Mouse (Mus musculus) embryonic facial prominence, embryonic 14.5 days (tissue): ENCODE results near the gene Chst12. TPM values are rescaled to one million over a fixed set of nuclear protein-coding genes. Genes with fewer than 3 reads are reported as not detected.

ENCODE experiments used
- ATAC-seq: fragments of 200-750 bp; cut with Nextera tagmentation; 2 replicates; pipeline ENCODE4 v1.8.0; 2017; ENCODE audit warnings: low read depth, moderate number of reproducible peaks, moderate TSS enrichment
- DNase-seq: peaks from one replicate; pipeline ENCODE4 v3.0.0-alpha.2; 2015; ENCODE audit warnings: low spot score
- H3K27ac ChIP-seq: fragments of 300-500 bp; sonication (generic); replicated peaks from 2 replicates; pipeline ENCODE4 v1.5.1; 2014; ENCODE audit warnings: low read depth, mild to moderate bottlenecking, low read length, moderate library complexity
- H3K27me3 ChIP-seq: fragments of 300-500 bp; sonication (generic); replicated peaks from 2 replicates; pipeline ENCODE4 v1.6.1; 2014; ENCODE audit warnings: low read length; ENCODE audit not compliant: control insufficient read depth, insufficient read depth
- H3K36me3 ChIP-seq: fragments of 300-500 bp; sonication (generic); 2 replicates; pipeline ENCODE4 v1.6.1; 2014; ENCODE audit warnings: low read length, mixed read lengths; ENCODE audit not compliant: control insufficient read depth, insufficient read depth
- H3K4me1 ChIP-seq: fragments of 300-500 bp; sonication (generic); 2 replicates; pipeline ENCODE4 v1.6.1; 2014; ENCODE audit warnings: antibody characterized with exemption, low read length; ENCODE audit not compliant: control insufficient read depth, insufficient read depth
- H3K4me2 ChIP-seq: fragments of 300-500 bp; sonication (generic); 2 replicates; pipeline ENCODE4 v1.6.1; 2014; ENCODE audit warnings: low read depth, mild to moderate bottlenecking, low read length, moderate library complexity, mixed read lengths
- H3K4me3 ChIP-seq: fragments of 300-500 bp; sonication (generic); 2 replicates; pipeline ENCODE4 v1.5.1; 2014; ENCODE audit warnings: low read depth, mild to moderate bottlenecking, low read length
- H3K9ac ChIP-seq: fragments of 300-500 bp; sonication (generic); 2 replicates; pipeline ENCODE4 v1.6.1; 2014; ENCODE audit warnings: low read depth, mild to moderate bottlenecking, low read length, moderate library complexity, mixed read lengths
- H3K9me3 ChIP-seq: fragments of 300-500 bp; sonication (generic); 2 replicates; pipeline ENCODE4 v1.6.1; 2016; ENCODE audit warnings: low read length; ENCODE audit not compliant: control insufficient read depth
- WGBS: fragments of 180-500 bp; shearing (Covaris S2); extraction: QIAGEN DNeasy Blood & Tissue Kit; methylation state at CpG from one replicate; pipeline ENCODE4 v1.1.7; 2014; 5-methylcytosine and 5-hydroxymethylcytosine counted together
- polyA plus RNA-seq: library from polyadenylated mRNA; unstranded; fragments of >200 nt; fragmentation: Nextera tagmentation; extraction: Ambion mirVana; gene quantifications from 2 replicates; pipeline ENCODE4 v1.2.1, GENCODE M21; 2014

Chst12 gene
- polyA plus RNA-seq, 1 experiment from 2014 or later: 25.1 TPM

DNA sequence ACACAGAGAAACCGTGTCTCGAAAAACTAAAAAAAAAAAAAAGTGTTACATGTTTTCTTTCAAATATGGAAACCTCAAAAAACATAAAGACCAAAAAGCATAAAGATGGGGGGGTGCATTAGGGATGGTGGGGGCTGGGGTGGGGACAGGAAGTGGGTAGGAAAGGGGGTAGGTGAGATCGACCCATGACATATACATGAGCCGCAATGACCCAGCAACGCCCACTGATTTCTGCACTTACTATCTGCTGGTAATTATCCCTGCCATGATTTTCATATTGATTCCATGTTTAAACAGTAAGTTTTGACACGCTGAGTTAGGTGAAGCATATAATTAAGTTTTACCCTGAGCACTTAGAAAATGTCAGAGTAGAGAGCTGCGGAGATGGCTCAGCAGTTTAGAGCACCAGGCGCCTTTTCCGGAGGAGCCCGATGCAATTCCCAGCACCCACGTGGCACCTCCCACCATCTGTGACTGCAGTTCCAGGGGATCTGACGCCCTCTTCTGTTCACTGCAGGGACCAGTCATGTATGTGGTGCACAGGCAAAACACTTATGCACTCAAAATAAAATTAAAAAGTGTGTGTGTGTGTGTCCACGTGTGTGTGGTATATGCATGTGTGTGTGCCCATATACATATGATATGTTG is 65.0 kb downstream of the Chst12 start:
- H3K9me3 ChIP-seq: no peaks in the 10 kb centered on the region
- WGBS: 79% methylated on average over 13 of the region's 13 CpGs
- DNase-seq: no peak

GRCm38 (mm10) chr5:140571201-140571600 is 65.9 kb downstream of the Chst12 start:
- no peaks in the 10 kb centered on the region for H3K9me3 ChIP-seq
- no peak overlapping the region for H3K9ac ChIP-seq
- H3K27ac ChIP-seq: no peak overlapping the region
- ATAC-seq (no peak), DNase-seq (no peak)
- H3K4me3 ChIP-seq: no peak overlapping the region
- no peaks in the 10 kb centered on the region for H3K36me3 ChIP-seq
- H3K4me1 ChIP-seq: peaks cover 16% of the 10 kb centered on the region; the same call in 1 of the 2 replicates
- 58% methylated on average over 4 of the region's 4 CpGs for WGBS
- H3K4me2 ChIP-seq: no peak overlapping the region
- H3K27me3 ChIP-seq: no peaks in the 10 kb centered on the region

More for the DNA sequence above, 65.0 kb downstream of the Chst12 start:
- ATAC-seq: no peak
- Histone ChIP-seq H3K4me1 (peaks cover 16% of the 10 kb centered on the region; the same call in 1 of the 2 replicates), H3K27ac (no peak overlapping the region), H3K9ac (no peak overlapping the region), H3K36me3 (no peaks in the 10 kb centered on the region), H3K4me2 (no peak overlapping the region), H3K4me3 (no peak overlapping the region), H3K27me3 (no peaks in the 10 kb centered on the region)

GRCm38 (mm10) chr5:140571673-140572072 is 66.3 kb downstream of the Chst12 start:
- DNase-seq (peak; percentile 56), ATAC-seq (no peak)
- Histone ChIP-seq H3K9ac (no peak overlapping the region), H3K4me3 (no peak overlapping the region), H3K27ac (no peak overlapping the region), H3K4me1 (peaks cover 16% of the 10 kb centered on the region; the same call in 1 of the 2 replicates), H3K9me3 (no peaks in the 10 kb centered on the region), H3K4me2 (no peak overlapping the region), H3K27me3 (no peaks in the 10 kb centered on the region), H3K36me3 (no peaks in the 10 kb centered on the region)
- WGBS: 51% methylated on average over 10 of the region's 10 CpGs

DNA sequence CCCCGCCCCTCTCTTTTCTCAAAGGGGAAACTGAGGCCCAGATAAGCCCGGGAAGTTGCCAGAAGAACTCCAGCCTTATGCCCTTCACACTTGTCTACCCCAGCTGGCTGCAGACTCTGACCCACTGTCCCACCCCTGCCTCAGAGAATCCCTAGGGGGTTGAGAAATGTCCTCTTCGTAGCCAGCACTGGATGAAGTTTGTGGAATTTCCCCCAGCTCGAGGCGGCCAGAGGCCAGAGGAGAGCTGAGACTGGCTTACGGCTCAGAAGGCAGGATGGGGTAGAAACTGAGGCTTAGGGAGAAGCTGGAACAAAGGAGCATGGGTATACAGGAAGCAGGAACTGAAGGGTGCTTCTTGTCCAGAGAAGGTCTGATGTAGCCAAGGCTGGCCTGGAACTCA is 67.3 kb downstream of the Chst12 start:
- Histone ChIP-seq H3K4me3 (no peak overlapping the region), H3K4me1 (peaks cover 15% of the 10 kb centered on the region; the same call in 1 of the 2 replicates), H3K9ac (no peak overlapping the region), H3K9me3 (no peaks in the 10 kb centered on the region), H3K4me2 (no peak overlapping the region), H3K27ac (no peak overlapping the region), H3K27me3 (no peaks in the 10 kb centered on the region), H3K36me3 (no peaks in the 10 kb centered on the region)
- DNase-seq: no peak
- WGBS: 66% methylated on average over 6 of the region's 6 CpGs
- ATAC-seq: no peak

Other genes starting within 250 kb of the Chst12 start
- gene Mad1l1, start 184.0 kb upstream of the Chst12 start, polyA plus RNA-seq: 38.0 and 44.3 TPM in 2 replicates
- 33.1 and 35.2 TPM in 2 replicates for gene Nudt1, start 183.9 kb upstream of the Chst12 start, polyA plus RNA-seq
- gene Mrm2, start 173.7 kb upstream of the Chst12 start, polyA plus RNA-seq: 18.0 and 19.9 TPM in 2 replicates
- gene Snx8, start 116.3 kb upstream of the Chst12 start, polyA plus RNA-seq: 10.7 and 11.2 TPM in 2 replicates
- gene Eif3b, start 86.2 kb upstream of the Chst12 start, polyA plus RNA-seq: 130 and 143 TPM in 2 replicates
- gene Gm4869, start 59.9 kb upstream of the Chst12 start, polyA plus RNA-seq: 0.06 and 0.07 TPM in 2 replicates
- not detected in 2 replicates for gene Grifin, start 59.5 kb downstream of the Chst12 start, polyA plus RNA-seq
- gene Lfng, start 101.8 kb downstream of the Chst12 start, polyA plus RNA-seq: 24.6 and 27.9 TPM in 2 replicates
- gene Ttyh3, start 143.5 kb downstream of the Chst12 start, polyA plus RNA-seq: 47.5 and 50.5 TPM in 2 replicates
- gene Iqce, start 196.8 kb downstream of the Chst12 start, polyA plus RNA-seq: 17.2 and 25.1 TPM in 2 replicates
- 17.8 and 21.7 TPM in 2 replicates for gene Brat1, start 199.5 kb downstream of the Chst12 start, polyA plus RNA-seq
- 0.54 and 0.87 TPM in 2 replicates for gene Amz1, start 218.6 kb downstream of the Chst12 start, polyA plus RNA-seq